Mouse (Mus musculus): Measurements from ENCODE around the gene Tmem151a. TPM values are rescaled to one million over a fixed set of nuclear protein-coding genes. Genes with fewer than 3 reads are reported as not detected.

Tmem151a gene
- polyA plus RNA-seq, 1 experiment from 2014 or later = 2.9 TPM

DNA sequence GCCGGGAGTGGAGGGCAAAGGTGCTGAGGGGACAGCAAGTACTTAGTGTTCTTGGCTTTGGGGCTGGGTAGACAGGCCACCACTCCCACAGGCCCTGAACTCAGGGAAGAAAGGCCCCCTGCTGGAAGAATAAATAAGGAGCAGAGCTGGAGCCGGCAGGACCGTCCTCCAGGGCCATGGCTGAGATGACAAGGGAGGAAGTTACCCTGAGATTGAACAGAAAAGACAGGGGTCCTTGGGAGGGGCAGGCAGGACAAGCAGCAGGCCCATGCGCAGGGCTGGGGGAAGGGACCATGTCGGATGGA, 22.9 kb upstream of the Tmem151a start:
- no peaks in the 10 kb centered on the region for H3K9me3 ChIP-seq
- H3K4me2 ChIP-seq (replicated peaks) = no peak overlapping the region
- no peak overlapping the region for H3K27ac ChIP-seq
- no peak overlapping the region for H3K9ac ChIP-seq
- H3K4me1 ChIP-seq = peaks cover 12% of the 10 kb centered on the region
- 21% methylated on average over 5 of the region's 5 CpGs for WGBS
- ATAC-seq (ENCODE audit: insufficient number of reproducible peaks, insufficient read depth, low FRiP score, low TSS enrichment) = no peak
- H3K36me3 ChIP-seq = peaks cover 64% of the 10 kb centered on the region
- no peak overlapping the region for H3K4me3 ChIP-seq
- no peaks in the 10 kb centered on the region for H3K27me3 ChIP-seq

DNA sequence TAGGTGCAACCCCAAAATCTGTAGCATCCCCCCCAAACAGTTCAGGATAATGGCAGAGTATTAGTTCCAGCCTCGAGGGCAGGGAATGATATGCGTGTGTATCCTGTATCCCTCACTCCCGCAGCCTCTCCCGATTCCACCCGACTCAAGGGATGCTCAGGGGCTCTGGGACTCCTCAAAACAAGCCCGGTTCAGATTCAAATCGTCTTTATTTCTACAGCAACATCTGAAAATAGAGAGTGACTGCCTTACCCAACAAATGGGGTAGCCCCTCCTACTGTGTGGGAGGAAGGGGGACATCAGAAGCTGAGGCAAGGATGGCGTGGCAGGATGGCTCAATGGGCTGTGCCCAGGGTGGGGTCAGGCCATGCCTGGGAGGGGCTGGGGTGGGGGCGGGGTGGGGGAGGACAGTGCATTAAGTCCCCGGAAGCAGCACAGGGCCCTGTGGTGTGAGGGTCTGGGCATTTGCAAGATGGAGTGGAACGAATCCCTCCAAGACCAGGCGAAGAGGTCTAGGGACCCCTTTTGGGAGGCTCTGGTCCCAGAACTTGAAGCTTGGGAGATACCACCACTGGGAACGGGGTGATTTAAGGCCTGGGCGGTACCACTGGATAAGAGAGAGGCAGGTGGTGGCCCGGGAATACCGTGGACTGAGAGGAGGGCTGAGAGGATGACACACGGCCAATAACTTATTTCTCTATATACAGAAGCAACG, 22.4 kb upstream of the Tmem151a start:
- no peak for ATAC-seq (ENCODE audit: insufficient number of reproducible peaks, insufficient read depth, low FRiP score, low TSS enrichment)
- Histone ChIP-seq H3K9ac (no peak overlapping the region), H3K27ac (no peak overlapping the region)

DNA sequence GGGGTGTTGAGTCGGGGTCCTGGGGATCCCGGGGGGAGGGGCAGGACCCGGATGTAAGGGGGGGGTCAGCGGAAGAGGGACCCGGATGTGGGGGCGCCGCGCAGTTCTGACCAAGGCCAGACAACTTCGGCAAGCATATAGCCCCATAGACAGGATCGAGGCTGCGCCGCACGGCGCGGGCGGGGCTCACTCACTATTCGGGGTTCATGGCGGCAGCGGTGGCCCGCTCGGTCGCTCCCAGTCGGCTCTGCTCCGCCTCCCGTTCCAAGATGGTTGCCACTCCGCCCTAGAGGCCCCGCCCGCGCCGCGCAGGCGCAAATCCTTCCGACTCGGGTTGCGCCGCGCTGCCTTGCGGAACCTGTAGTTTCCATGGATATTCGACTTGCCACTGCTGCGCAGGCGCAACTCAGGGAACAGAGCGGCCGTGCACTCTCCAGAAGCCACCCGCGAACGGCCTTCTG, 21.4 kb upstream of the Tmem151a start, which contains the start of gene Rab1b:
Gene Rab1b (minus strand): TSS at position 342 of the 461 bp plus-strand sequence.
- Histone ChIP-seq H3K4me3 (peak within 1 kb of the TSS; percentile 79), H3K36me3 (peaks cover 69% of the 10 kb centered on the region), H3K9ac (peak within 1 kb of the TSS; percentile 87), H3K4me2 (replicated peaks) (peak within 1 kb of the TSS; percentile 87), H3K4me1 (peaks cover 12% of the 10 kb centered on the region), H3K27ac (peak within 1 kb of the TSS; percentile 91), H3K27me3 (no peaks in the 10 kb centered on the region), H3K9me3 (no peaks in the 10 kb centered on the region)
- WGBS = under 1% methylated on average over 46 of the region's 46 CpGs
- peak; percentile 93 for ATAC-seq (ENCODE audit: insufficient number of reproducible peaks, insufficient read depth, low FRiP score, low TSS enrichment)

More for the DNA sequence above, 22.4 kb upstream of the Tmem151a start:
- Histone ChIP-seq H3K4me2 (replicated peaks) (no peak overlapping the region), H3K4me1 (peaks cover 12% of the 10 kb centered on the region), H3K36me3 (peaks cover 67% of the 10 kb centered on the region), H3K27me3 (no peaks in the 10 kb centered on the region), H3K4me3 (no peak overlapping the region), H3K9me3 (no peaks in the 10 kb centered on the region)
- 74% methylated on average over 18 of the region's 18 CpGs for WGBS

DNA sequence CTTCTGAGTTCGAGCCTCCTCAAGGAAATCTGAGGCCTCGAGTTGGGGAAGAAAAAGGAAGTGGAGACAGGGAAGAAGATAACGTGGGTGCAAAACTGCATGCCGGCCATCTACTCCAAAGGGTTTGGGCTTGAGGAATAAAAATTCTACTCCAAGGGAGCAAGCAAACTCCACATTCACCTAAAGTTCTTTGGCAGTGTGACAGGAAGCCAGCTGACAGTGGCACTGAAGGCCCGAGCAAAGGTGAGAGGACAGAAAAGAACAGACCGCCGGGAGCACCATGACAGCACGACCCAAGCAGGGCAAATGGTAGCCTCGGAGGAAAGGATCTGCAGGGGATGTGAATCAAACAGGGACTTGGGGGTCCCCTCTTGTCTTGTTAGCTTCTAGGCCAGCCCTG, 20.7 kb upstream of the Tmem151a start:
- H3K4me3 ChIP-seq = peak overlapping the region; percentile 79
- H3K36me3 ChIP-seq = peaks cover 69% of the 10 kb centered on the region
- no peaks in the 10 kb centered on the region for H3K27me3 ChIP-seq
- peak overlapping the region; percentile 87 for H3K4me2 ChIP-seq (replicated peaks)
- ATAC-seq (ENCODE audit: insufficient number of reproducible peaks, insufficient read depth, low FRiP score, low TSS enrichment) = no peak
- H3K9me3 ChIP-seq = no peaks in the 10 kb centered on the region
- 19% methylated on average over 9 of the region's 9 CpGs for WGBS
- H3K9ac ChIP-seq = peak overlapping the region; percentile 87
- peak overlapping the region; percentile 91 for H3K27ac ChIP-seq
- peaks cover 12% of the 10 kb centered on the region for H3K4me1 ChIP-seq

DNA sequence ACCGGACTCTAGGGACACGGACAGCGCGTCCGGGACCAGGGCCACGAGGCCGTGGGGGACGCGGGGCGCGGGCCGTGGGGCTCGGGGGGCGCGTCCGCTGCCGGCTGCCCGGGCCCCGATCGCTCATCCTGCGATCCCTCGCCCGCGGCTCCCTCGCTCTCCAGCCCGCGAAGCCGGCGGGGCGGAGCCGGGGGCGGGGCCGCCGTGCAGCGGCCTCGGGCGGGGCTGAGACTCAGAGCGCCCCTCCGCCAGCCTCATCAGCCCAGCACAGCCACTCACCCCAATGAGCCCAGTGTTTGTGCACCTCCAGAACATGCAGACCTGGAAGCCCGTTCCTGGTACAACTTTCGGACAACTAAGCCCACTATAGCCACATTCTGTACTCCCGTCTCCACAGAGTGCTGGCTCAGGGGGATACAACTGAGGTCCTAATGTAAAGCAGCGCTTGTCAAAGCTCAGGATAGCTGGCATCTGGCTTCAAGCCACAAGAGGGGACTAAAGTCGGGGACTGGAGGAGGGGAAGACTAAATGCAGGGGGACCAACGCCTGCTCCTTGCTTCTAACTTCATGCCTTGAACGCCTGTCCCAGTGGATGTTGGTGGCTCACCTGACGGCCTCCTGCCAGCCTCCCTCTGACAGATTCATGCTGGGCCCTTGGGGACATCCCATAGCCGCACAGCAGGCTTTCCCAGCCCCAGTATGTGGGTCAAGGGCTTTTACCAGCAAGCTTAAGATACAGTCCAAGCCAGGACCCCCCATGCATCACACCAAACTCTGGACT, 13.2 kb upstream of the Tmem151a start, which contains the start of gene Cnih2:
Gene Cnih2 (minus strand): TSS at position 159 of the 781 bp plus-strand sequence.
- H3K27ac ChIP-seq = peak within 1 kb of the TSS; percentile 71

DNA sequence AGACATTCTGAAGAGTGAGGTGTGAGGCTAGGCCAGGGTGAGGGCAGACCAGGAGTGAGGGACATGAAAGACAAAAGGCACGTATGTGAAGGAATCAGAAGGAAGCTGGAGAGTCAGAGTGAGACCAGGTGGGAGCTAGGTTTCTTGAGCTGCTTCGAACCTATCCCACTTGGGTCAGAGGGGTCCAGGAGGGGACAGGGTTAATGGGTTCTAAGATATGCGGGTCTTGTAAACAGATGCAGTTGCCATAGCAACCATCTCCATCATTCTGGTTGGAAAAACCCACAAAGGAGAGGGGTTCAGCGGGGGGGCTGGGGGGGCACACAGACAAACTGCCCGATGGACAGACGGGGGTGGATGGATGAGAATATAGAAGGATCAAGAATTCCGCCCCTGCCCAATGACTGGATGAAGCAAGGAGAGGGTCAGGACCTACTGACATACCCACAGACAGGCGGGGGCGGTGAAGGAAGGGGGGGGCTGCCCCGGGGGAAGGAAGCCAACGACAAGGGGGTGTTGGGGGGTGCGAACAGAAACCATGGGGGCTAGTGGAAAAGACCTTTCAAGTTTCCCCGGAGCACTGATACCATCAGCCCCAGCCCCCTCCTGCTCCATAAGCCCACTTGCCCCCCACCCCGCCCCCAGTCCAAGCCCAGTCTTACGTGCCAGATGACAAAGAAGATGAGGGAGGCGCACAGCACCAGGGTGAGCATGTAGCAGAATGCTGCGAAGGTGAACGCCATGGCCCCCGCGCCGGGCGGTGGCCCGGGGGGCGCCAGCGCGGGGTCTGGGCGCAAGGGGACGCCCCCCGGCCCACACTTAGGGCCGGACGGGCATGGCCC, 12.4 kb upstream of the Tmem151a start:
- Histone ChIP-seq H3K4me3 (peak overlapping the region; percentile 79), H3K27ac (peak overlapping the region; percentile 71; the same call in 1 of the 2 replicates), H3K4me1 (peaks cover 52% of the 10 kb centered on the region), H3K36me3 (peaks cover 47% of the 10 kb centered on the region), H3K4me2 (replicated peaks) (peak overlapping the region; percentile 98), H3K9me3 (no peaks in the 10 kb centered on the region), H3K9ac (peak overlapping the region; percentile 93), H3K27me3 (no peaks in the 10 kb centered on the region)
- 5% methylated on average over 24 of the region's 31 CpGs for WGBS
- ATAC-seq (ENCODE audit: insufficient number of reproducible peaks, insufficient read depth, low FRiP score, low TSS enrichment) = 0 out of 2 replicates have a peak, but pooled peaks have one; percentile 7

More for the DNA sequence above, 13.2 kb upstream of the Tmem151a start, which contains the start of gene Cnih2:
- H3K36me3 ChIP-seq = peaks cover 48% of the 10 kb centered on the region
- WGBS = 2% methylated on average over 48 of the region's 48 CpGs
- H3K4me3 ChIP-seq = peak within 1 kb of the TSS; percentile 79
- H3K9ac ChIP-seq = peak within 1 kb of the TSS; percentile 93
- H3K4me1 ChIP-seq = peaks cover 52% of the 10 kb centered on the region
- H3K9me3 ChIP-seq = no peaks in the 10 kb centered on the region
- ATAC-seq (ENCODE audit: insufficient number of reproducible peaks, insufficient read depth, low FRiP score, low TSS enrichment) = peak; percentile 48
- H3K4me2 ChIP-seq (replicated peaks) = peak within 1 kb of the TSS; percentile 98
- no peaks in the 10 kb centered on the region for H3K27me3 ChIP-seq

DNA sequence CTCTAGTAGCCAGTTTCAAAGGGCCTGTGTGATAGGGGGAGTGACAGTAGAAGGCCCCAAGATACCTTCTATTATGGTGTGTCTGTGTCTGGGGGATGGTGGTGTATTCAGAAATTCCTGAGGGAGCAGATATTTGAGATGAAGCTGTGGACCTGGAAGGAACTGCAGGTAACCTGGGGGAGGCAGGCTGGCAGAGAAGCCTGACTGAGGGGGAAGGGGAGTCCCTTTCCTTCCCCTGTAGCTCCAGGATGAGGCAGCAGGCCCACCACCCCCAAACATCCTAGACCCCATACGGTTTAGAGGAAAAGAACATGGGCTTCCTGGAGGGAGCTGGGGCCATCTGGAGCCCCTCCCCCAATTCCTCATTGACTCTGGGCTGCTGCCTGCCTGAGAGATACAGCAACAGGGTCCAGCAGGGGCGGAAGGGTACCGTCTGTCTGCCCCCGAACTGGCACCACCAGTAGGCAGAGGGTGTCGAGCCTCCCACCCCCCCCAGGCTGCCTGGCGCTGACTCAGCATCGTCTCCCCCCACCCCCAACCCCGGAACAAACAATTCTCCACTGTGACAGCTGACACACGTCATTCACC, 10.7 kb upstream of the Tmem151a start:
- no peak overlapping the region for H3K27ac ChIP-seq
- 0 out of 2 replicates have a peak overlapping the region, but pooled peaks have one; percentile 12 for H3K9ac ChIP-seq
- no peaks in the 10 kb centered on the region for H3K27me3 ChIP-seq
- peaks cover 52% of the 10 kb centered on the region for H3K4me1 ChIP-seq
- 14% methylated on average over 9 of the region's 9 CpGs for WGBS
- no peak overlapping the region for H3K4me3 ChIP-seq
- H3K9me3 ChIP-seq = no peaks in the 10 kb centered on the region
- no peak for ATAC-seq (ENCODE audit: insufficient number of reproducible peaks, insufficient read depth, low FRiP score, low TSS enrichment)
- peaks cover 47% of the 10 kb centered on the region for H3K36me3 ChIP-seq
- H3K4me2 ChIP-seq (replicated peaks) = peak overlapping the region; percentile 98

DNA sequence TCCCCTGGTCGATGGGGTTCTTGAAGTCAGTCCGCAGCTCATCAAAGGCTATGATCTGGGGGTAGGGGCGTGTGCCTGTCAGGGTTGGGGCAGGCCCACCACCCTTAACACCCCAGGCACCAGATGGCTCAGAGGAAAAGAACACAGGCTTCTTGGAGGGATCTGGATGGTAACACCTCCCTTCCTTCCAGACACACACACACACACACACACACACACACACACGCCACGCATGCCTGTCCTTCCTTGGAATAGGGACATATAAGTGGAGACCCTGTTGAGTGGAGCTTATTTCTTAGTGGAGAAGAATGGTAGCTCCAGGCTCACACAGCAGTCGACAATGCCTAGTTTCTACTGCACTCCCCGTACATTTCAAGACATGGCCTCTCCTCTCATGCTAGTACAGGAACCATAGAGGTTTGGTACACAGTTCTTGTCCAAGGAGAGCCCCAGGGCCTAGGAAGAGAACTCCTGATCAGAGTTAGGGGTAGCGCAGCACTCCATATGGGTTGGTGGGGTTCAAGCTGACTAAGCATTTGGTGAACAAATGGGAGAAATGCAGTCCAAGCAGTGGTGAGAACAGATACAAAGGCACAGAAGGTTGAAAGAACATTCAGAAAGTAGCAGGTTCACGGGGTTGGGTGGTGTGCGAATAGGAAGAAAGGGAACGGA, 9.6 kb upstream of the Tmem151a start:
- H3K36me3 ChIP-seq = peaks cover 43% of the 10 kb centered on the region
- H3K4me2 ChIP-seq (replicated peaks) = peak overlapping the region; percentile 98
- H3K27me3 ChIP-seq = no peaks in the 10 kb centered on the region
- 0 out of 2 replicates have a peak overlapping the region, but pooled peaks have one; percentile 2 for H3K4me3 ChIP-seq
- H3K9ac ChIP-seq = no peak overlapping the region
- H3K9me3 ChIP-seq = no peaks in the 10 kb centered on the region
- peak overlapping the region; percentile 30; the same call in 1 of the 2 replicates for H3K27ac ChIP-seq
- ATAC-seq (ENCODE audit: insufficient number of reproducible peaks, insufficient read depth, low FRiP score, low TSS enrichment) = no peak
- H3K4me1 ChIP-seq = peaks cover 52% of the 10 kb centered on the region
- WGBS = 44% methylated on average over 11 of the region's 11 CpGs

DNA sequence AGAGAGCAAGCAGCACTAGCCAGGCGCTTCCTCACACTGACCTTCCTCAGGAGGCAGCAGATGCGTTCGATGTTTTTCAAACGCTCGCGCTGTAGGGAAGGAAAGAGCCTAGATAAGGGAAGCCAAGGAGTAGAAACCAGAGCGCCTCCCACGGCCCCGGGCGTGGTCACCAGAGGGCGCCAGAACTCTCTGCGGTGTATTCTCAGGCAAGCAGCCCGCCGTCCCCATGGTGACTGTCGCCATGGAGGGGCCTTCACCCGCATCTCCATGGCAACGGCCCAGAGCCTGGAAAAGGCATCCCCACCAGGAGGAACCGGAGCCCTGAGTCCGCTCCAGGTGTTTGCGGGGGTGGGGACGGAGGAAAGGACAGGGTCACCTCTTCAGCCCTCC, 8.9 kb upstream of the Tmem151a start:
- H3K4me3 ChIP-seq = 0 out of 2 replicates have a peak overlapping the region, but pooled peaks have one; percentile 2
- H3K27ac ChIP-seq = no peak overlapping the region
- H3K4me1 ChIP-seq = peaks cover 51% of the 10 kb centered on the region
- 1% methylated on average over 21 of the region's 21 CpGs for WGBS
- H3K4me2 ChIP-seq (replicated peaks) = peak overlapping the region; percentile 32
- H3K36me3 ChIP-seq = peaks cover 37% of the 10 kb centered on the region
- ATAC-seq (ENCODE audit: insufficient number of reproducible peaks, insufficient read depth, low FRiP score, low TSS enrichment) = peak; percentile 65
- no peaks in the 10 kb centered on the region for H3K27me3 ChIP-seq
- no peaks in the 10 kb centered on the region for H3K9me3 ChIP-seq
- no peak overlapping the region for H3K9ac ChIP-seq

DNA sequence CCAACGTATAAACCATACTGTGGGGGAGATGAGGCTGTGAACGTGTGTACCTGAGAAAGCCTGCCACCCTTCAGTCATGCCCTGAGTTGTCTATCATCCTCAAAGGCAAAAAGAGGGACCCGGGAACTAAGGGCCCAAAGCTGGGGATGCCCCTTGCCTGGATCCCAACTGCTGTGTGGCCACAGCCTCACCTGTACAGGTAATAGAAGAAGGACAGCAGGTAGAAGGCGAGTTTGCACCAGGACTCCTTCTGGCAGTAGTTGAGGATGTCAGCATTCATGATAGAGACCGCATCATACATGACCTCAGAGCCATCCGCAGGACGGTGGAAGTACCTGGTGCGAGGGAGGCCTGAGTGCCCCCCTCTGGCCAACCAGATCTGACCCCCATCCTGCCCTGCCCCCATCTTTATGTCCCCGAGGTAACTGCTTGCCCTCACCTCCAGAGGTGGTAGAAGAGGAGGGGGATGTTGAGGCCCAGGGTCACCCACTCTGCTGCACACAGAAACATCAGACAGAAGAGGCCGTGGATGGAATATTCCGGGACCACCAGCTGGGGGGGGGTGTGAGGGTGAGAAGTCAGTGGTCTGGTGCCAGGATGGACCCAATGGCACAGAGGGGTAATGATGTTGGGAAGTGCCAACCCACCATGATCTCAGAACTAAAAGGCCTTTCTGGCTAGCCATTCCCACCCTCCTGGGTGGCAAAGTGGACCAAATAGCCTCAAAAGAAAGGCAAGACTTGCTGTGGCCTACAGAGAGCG, 8.3 kb upstream of the Tmem151a start:
- peaks cover 35% of the 10 kb centered on the region for H3K36me3 ChIP-seq
- peaks cover 51% of the 10 kb centered on the region for H3K4me1 ChIP-seq
- no peaks in the 10 kb centered on the region for H3K9me3 ChIP-seq
- H3K27ac ChIP-seq = no peak overlapping the region
- no peak overlapping the region for H3K4me3 ChIP-seq
- no peaks in the 10 kb centered on the region for H3K27me3 ChIP-seq
- WGBS = 74% methylated on average over 12 of the region's 12 CpGs
- no peak for ATAC-seq (ENCODE audit: insufficient number of reproducible peaks, insufficient read depth, low FRiP score, low TSS enrichment)
- H3K4me2 ChIP-seq (replicated peaks) = no peak overlapping the region; the same call in 1 of the 2 replicates
- no peak overlapping the region for H3K9ac ChIP-seq

Data from embryonic facial prominence, embryonic 12.5 days (tissue).